Mouse (Mus musculus) cortical plate, adult 2 months (tissue): Measurements from ENCODE around the gene Sncb.

Experiments used
- CTCF ChIP-seq: fragments of 200-500 bp; IDR thresholded peaks from 2 replicates; pipeline ENCODE4 v1.5.1; 2011; ENCODE audit warnings: mild to moderate bottlenecking, control low read depth, low read length; ENCODE audit not compliant: insufficient read depth; ENCODE audit errors: extremely low read depth
- POLR2A ChIP-seq: fragments of 200-500 bp; IDR thresholded peaks from 2 replicates; pipeline ENCODE4 v1.6.1; 2011; ENCODE audit warnings: mild to moderate bottlenecking, low read length, control low read depth; ENCODE audit not compliant: insufficient read depth; ENCODE audit errors: extremely low read depth

DNA sequence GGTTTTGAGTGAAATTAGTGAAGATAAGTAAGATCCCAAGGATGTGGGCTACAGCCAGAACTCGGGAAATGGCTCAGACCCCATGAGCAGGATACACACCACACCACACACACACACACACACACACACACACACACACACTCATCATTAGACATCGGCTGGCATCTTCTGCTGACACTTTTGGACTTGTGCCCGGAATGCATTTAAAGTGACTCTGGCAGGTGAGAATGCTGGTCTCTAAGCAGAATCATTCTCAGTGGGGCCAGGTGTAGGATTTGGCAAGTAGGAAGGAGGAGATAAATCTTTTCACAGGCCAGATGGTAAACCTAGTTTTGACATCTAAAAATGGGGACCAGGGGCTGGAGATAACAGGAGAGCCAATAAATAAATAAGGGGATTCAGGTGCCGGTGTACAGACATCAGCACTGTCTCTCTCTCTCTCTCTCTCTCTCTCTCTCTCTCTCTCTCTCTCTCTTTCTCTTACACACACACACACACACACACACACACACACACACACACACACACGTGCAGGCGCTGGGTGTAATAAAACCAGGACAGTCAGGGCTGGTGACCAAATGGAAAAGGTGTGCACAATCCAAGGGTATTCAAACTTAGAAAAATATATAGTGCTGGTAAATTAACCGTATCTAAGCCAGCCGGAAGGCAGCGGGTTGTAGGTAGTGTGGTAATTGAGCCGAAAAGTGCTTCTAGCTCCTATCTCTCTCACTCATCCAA is 9.1 kb downstream of the Sncb start:
- TF ChIP-seq CTCF (no peak), POLR2A (no peak)
